Mouse (Mus musculus) ES-Bruce4 (cell line): ENCODE measurements around the gene Auts2. TPM values are rescaled to one million over a fixed set of nuclear protein-coding genes. Genes with fewer than 3 reads are reported as not detected.

ENCODE experiments used
- H3K27ac ChIP-seq: 2 replicates; pipeline ENCODE4 v1.5.1; 2012; ENCODE audit warnings: low read length, inconsistent platforms; ENCODE audit not compliant: insufficient read depth
- H3K27me3 ChIP-seq: 2 replicates; pipeline ENCODE4 v1.6.1; 2012; ENCODE audit warnings: mild to moderate bottlenecking, low read length, inconsistent platforms; ENCODE audit not compliant: control insufficient read depth, poor library complexity, insufficient read depth, severe bottlenecking
- H3K36me3 ChIP-seq: 2 replicates; pipeline ENCODE4 v1.6.1; 2012; ENCODE audit warnings: inconsistent platforms, mild to moderate bottlenecking, low read length, moderate library complexity; ENCODE audit not compliant: control insufficient read depth, poor library complexity, insufficient read depth, severe bottlenecking
- H3K4me1 ChIP-seq: one replicate; pipeline ENCODE4 v1.8.1; 2011; ENCODE audit warnings: low read length; ENCODE audit not compliant: control insufficient read depth, insufficient read depth
- H3K4me3 ChIP-seq: 2 replicates; pipeline ENCODE4 v1.5.1; 2011; ENCODE audit warnings: low read depth, mild to moderate bottlenecking, low read length
- H3K9ac ChIP-seq: 2 replicates; pipeline ENCODE4 v1.6.1; 2012; ENCODE audit warnings: low read depth, mild to moderate bottlenecking, inconsistent platforms; ENCODE audit not compliant: poor library complexity, severe bottlenecking
- H3K9me3 ChIP-seq: replicated peaks from 2 replicates; pipeline ENCODE4 v1.6.1; 2012; ENCODE audit warnings: mild to moderate bottlenecking, low read length, inconsistent platforms; ENCODE audit not compliant: control insufficient read depth, poor library complexity, insufficient read depth, severe bottlenecking
- CTCF ChIP-seq: IDR thresholded peaks from one replicate; pipeline ENCODE4 v1.8.1; 2011; ENCODE audit warnings: low read depth, low read length
- EP300 ChIP-seq: IDR thresholded peaks from 2 replicates; pipeline ENCODE4 v1.6.1; 2011; ENCODE audit warnings: low read depth, low read length; ENCODE audit not compliant: insufficient read depth
- POLR2A ChIP-seq: IDR thresholded peaks from one replicate; pipeline ENCODE4 v1.8.1; 2011; ENCODE audit warnings: low read length; ENCODE audit not compliant: insufficient read depth
- polyA plus RNA-seq: library from polyadenylated mRNA; stranded (reverse); fragments of >200 nt; gene quantifications from 2 replicates; pipeline ENCODE4 v1.2.4, GENCODE M21; 2011; ENCODE audit warnings: low read depth; ENCODE audit not compliant: missing spikeins, insufficient read depth, insufficient read length

Auts2 gene
- polyA plus RNA-seq, 1 experiment = 23.4 TPM

- TF ChIP-seq EP300 (no peak), CTCF (no peak), POLR2A (no peak)
- Histone ChIP-seq H3K9ac (no peak overlapping the region), H3K27ac (no peak overlapping the region), H3K36me3 (no peaks in the 10 kb centered on the region), H3K4me1 (no peaks in the 10 kb centered on the region), H3K9me3 (no peaks in the 10 kb centered on the region), H3K27me3 (no peaks in the 10 kb centered on the region), H3K4me3 (no peak overlapping the region)
Measured at GRCm38 (mm10) chr5:132216143-132216542, 327.0 kb downstream of the Auts2 start.

- Histone ChIP-seq H3K4me3 (no peak overlapping the region), H3K36me3 (no peaks in the 10 kb centered on the region), H3K9me3 (no peaks in the 10 kb centered on the region), H3K27me3 (no peaks in the 10 kb centered on the region), H3K9ac (no peak overlapping the region), H3K4me1 (no peaks in the 10 kb centered on the region), H3K27ac (no peak overlapping the region)
- no peak for TF ChIP-seq CTCF
Measured at GRCm38 (mm10) chr5:132212446-132212845, 330.7 kb downstream of the Auts2 start.

- H3K4me3 ChIP-seq = no peak overlapping the region
- H3K9ac ChIP-seq = no peak overlapping the region
- H3K27me3 ChIP-seq = no peaks in the 10 kb centered on the region
- no peaks in the 10 kb centered on the region for H3K4me1 ChIP-seq
- no peaks in the 10 kb centered on the region for H3K36me3 ChIP-seq
- H3K27ac ChIP-seq = no peak overlapping the region
- H3K9me3 ChIP-seq = no peaks in the 10 kb centered on the region
- TF ChIP-seq CTCF (no peak), EP300 (no peak), POLR2A (no peak)
Measured at GRCm38 (mm10) chr5:132209694-132210093, 333.4 kb downstream of the Auts2 start.

- Histone ChIP-seq H3K9ac (no peak overlapping the region), H3K9me3 (no peaks in the 10 kb centered on the region), H3K27me3 (no peaks in the 10 kb centered on the region), H3K36me3 (no peaks in the 10 kb centered on the region), H3K4me3 (no peak overlapping the region), H3K4me1 (no peaks in the 10 kb centered on the region), H3K27ac (no peak overlapping the region)
- TF ChIP-seq EP300 = no peak
- no peak for TF ChIP-seq CTCF
- no peak for TF ChIP-seq POLR2A
Measured at GRCm38 (mm10) chr5:132206220-132206619, 336.9 kb downstream of the Auts2 start.

GRCm38 (mm10) chr5:132203846-132204245 is 339.3 kb downstream of the Auts2 start:
- no peaks in the 10 kb centered on the region for H3K9me3 ChIP-seq
- H3K36me3 ChIP-seq = no peaks in the 10 kb centered on the region
- no peaks in the 10 kb centered on the region for H3K4me1 ChIP-seq
- no peak for TF ChIP-seq CTCF
- no peak for TF ChIP-seq POLR2A
- TF ChIP-seq EP300 = no peak
- H3K27ac ChIP-seq = no peak overlapping the region
- H3K27me3 ChIP-seq = no peaks in the 10 kb centered on the region; the same call in 1 of the 2 replicates
- no peak overlapping the region for H3K9ac ChIP-seq
- H3K4me3 ChIP-seq = no peak overlapping the region

- Histone ChIP-seq H3K36me3 (no peaks in the 10 kb centered on the region), H3K4me3 (no peak overlapping the region), H3K27me3 (no peaks in the 10 kb centered on the region; the same call in 1 of the 2 replicates), H3K4me1 (no peaks in the 10 kb centered on the region), H3K27ac (no peak overlapping the region), H3K9me3 (no peaks in the 10 kb centered on the region), H3K9ac (no peak overlapping the region)
- TF ChIP-seq POLR2A (no peak), CTCF (no peak), EP300 (no peak)
Measured at GRCm38 (mm10) chr5:132201077-132201645, 342.0 kb downstream of the Auts2 start.

GRCm38 (mm10) chr5:132200595-132200994 is 342.5 kb downstream of the Auts2 start:
- Histone ChIP-seq H3K36me3 (no peaks in the 10 kb centered on the region), H3K4me3 (no peak overlapping the region), H3K27me3 (no peaks in the 10 kb centered on the region; the same call in 1 of the 2 replicates), H3K9ac (no peak overlapping the region), H3K27ac (no peak overlapping the region), H3K4me1 (no peaks in the 10 kb centered on the region), H3K9me3 (no peaks in the 10 kb centered on the region)
- TF ChIP-seq POLR2A (no peak), CTCF (no peak), EP300 (no peak)
